Mouse (Mus musculus): ENCODE results near the gene Msh5. TPM values are rescaled to one million over a fixed set of nuclear protein-coding genes. Genes with fewer than 3 reads are reported as not detected.
"Not testable (repeated sequence)": the region's sequence is repeated elsewhere in the genome, so short reads cannot be mapped to it uniquely, and the experiment has no call there.

The Msh5 gene
- total RNA-seq, 2 experiments from 2014 or later = 0.65 to 0.68 TPM

DNA sequence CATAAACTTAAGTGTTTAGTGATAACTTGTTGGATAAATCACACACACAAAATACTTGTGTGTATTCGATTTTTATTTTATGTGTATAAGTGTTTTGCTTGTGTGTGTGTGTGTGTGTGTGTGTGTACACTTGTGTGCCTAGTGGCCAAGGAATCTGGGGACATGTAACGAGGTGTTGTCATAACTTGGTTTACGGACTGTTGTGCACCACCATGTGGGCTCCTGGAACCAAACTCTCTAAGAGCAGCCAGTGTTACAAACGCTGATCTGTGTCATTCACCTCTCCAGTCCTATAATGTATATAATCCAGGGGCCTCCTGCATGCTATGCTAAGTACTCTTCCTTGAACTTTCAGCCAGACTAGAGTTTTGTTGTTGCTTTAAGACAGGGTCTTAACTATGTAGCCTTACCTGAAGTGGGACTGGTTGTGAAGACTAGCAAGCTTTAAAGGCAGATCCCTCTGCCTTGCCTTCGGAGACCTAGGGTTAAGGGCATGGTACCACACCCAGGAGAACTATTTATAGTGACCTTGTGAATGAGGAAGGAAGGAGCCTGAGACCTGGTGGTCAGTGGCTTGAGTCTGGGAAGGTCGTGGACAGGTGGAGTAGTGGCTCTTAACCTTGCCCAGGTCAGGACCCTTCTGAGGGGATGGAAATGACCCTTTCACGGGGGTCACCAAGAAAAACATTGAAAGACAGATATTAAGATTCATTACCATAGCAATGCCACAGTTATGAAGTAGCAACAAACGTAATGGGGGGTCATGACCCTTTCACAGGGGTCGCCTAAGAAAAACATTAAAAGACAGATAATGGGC lies 43.3 kb downstream of the Msh5 start:
- DNase-seq (ENCODE audit: low spot score in 2 of 2) = no peak

- no peak for DNase-seq (ENCODE audit: low spot score in 2 of 2)
These were observed 44.2 kb downstream of the Msh5 start for GRCm38 (mm10) chr17:35002153-35002865.

DNA sequence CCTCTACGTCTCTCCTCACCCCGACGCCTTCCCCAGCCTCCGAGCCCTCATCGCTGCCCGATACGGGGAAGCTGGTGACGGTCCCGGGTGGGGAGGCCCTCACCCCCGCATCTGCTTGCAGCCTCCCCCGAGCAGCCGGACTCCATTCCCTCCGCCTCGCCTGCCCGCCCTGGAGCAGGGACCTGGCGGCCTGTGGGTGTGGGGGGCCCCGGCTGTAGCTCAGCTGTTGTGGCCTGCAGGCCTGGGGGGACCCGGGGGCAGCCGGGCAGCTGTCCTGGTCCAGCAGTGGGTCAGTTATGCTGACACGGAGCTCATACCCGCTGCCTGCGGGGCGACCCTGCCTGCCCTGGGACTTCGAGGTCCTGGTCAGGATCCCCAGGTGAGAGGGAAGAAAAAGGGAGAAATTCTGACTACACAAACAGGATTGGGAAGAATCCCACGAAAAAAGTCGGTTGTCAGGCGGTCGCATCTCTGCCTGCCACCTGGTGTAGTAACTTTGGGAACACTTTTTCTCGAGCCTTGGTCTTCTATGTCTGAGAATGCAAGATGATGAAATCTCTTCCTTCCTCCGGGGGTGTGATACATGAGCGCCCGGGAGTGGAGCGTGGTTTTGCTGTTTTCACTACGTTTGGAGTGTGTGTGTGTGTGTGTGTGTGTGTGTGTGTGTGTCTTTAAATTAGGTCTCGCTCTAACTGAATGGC lies 44.9 kb downstream of the Msh5 start:
- DNase-seq (ENCODE audit: low spot score in 2 of 2) = peak; percentile 25 to 28

- peak; percentile 67 to 78 for DNase-seq (ENCODE audit: low spot score in 2 of 2)
These were observed 45.7 kb downstream of the Msh5 start, which contains the start of gene Vars for GRCm38 (mm10) chr17:35000717-35001451. Gene Vars, plus strand, starts transcription at chr17:35000987.

- not testable (repeated sequence) for DNase-seq (ENCODE audit: low spot score in 2 of 2)
These were observed 46.5 kb downstream of the Msh5 start for GRCm38 (mm10) chr17:34999871-35000716.

DNA sequence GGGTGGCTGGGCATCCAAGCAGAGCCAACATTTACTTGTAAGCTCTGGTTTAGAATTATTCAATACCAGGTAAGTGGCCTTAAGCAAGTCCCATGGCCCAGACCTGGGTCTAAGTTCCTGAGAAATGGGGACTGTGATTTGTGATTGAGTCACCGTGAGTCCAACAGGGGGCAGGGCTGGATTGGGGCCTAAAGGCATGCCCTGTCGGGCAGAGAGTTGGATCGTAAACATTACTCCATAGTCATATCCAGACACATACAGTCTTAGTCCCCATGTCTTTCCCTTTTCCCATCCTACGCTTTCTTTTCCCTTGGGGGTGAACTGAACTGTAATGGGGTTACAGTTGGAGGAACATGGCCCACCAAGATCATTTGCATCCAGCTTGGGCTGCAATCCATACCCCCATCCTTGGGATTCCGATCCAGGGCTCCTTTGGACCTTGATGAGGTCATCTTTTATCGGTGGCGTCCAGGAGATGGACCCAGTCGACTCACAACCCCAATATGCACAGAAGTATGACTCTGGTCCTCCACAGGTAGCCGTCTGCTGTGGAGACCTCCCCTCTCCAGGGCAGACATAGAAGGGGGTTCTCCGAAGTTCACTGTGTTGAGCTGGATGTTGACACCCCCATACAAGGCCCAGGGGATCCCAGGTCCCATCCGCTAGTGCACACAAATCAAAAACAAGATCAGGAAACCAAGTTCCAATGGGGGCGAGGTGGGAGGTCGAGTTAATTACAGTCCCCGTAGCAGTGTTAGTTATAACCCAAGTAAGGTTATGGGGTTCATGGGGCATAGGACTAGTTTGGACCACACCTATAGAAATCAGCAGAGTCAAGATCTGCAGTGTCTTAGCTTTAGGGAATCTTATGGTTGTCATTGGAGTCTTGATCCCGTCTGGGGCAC lies 47.8 kb downstream of the Msh5 start:
- no peak for DNase-seq (ENCODE audit: low spot score in 2 of 2)

DNA sequence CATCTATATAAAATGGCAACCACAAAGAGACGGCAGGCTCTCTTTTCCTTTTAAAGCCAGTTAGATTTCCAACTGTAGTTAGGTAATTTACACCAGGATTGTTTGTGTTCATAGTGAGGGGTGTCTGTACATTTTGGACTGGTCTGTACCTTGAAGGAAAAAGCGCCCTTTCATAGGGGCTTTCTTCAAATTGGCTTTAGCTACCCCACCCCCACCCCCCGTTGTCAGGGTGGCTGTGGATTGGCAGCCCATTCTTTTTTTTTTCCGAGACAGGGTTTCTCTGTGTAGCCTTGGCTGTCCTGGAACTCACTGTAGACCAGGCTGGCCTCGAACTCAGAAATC lies 49.4 kb downstream of the Msh5 start:
- no peak for DNase-seq (ENCODE audit: low spot score in 2 of 2)

DNA sequence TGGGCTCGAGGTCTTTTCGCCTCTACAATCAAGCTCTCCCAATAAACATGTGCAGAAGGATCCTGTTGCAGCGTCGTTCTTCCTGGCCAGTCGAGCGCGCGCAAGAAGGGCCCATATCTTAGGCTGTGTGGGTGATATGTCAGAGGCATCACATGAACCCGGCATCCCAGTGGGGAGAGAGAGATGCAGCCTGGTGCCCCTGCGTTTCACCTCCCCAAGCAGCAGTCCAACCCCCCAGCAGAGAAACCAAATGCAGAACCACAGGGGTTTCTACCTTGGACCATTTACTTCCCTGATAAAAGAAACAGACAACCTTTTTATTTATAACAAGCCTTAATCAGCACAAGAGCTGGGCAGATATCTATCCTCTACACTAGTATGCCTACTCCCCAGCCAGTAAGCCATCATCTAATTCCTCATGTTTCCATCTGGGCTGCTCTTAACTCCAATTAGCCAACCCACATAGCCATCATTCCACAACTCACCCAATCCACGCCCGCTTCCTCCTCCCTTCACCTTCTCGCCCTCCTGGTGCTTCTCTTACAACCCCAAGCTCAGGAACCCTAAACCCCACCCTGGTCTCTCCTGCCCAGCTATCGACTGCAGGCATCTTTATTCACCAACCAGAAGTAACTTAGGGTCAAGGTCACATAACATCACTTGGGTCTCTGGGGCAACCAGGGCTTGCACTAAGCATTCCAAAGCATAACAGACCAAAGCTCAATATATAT lies 50.0 kb downstream of the Msh5 start:
- no peak for DNase-seq (ENCODE audit: low spot score in 2 of 2)

DNA sequence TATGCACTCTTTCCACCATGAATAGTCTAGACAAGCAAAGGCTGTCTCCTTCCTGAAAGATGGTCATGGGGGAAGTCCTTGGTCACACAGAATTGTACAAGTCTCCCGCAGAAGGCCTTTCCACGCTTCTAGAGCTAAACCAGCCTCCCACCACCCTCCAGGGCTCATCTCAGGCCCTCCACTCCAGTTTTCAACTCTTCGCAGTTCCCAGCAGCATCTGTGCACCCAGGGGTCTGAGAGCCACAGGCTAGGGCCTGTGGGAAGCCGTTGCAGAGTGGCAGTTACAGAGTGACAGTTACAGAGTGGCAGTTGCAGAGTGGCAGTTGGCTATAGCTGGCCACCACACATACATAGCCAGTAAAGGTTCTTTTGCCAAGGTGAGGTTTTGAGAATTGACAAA lies 50.6 kb downstream of the Msh5 start:
- DNase-seq (ENCODE audit: low spot score in 2 of 2) = not testable (repeated sequence)

GRCm38 (mm10) chr17:34995192-34995591 lies 51.4 kb downstream of the Msh5 start:
- not testable (repeated sequence) for DNase-seq (ENCODE audit: low spot score in 2 of 2)

DNA sequence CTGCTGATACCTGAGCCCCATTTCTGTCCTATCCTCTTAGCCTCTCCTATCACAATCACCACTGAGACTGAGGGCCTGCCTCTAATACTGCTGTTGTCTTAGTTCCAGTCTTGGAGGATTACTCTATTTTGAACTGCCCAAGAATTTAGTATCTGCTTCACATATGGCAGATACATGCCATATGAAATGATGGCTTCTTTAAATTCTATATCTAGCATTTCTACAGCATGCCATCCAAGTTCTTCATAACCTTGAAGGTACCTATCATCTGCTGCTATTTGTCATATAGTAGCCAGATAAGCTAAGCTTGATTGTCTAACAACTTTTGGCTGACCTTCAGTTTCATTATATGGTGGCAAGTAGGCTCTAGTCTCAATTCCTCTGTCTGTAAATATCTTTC lies 51.8 kb downstream of the Msh5 start:
- no peak for DNase-seq (ENCODE audit: low spot score in 2 of 2)

- peak in 1 of 2 experiments; percentile 16 for DNase-seq (ENCODE audit: low spot score in 2 of 2)
These were observed 62.3 kb downstream of the Msh5 start for GRCm38 (mm10) chr17:34984218-34984617.

- no peak for DNase-seq (ENCODE audit: low spot score in 2 of 2)
These were observed 64.2 kb downstream of the Msh5 start for GRCm38 (mm10) chr17:34982328-34982727.

DNA sequence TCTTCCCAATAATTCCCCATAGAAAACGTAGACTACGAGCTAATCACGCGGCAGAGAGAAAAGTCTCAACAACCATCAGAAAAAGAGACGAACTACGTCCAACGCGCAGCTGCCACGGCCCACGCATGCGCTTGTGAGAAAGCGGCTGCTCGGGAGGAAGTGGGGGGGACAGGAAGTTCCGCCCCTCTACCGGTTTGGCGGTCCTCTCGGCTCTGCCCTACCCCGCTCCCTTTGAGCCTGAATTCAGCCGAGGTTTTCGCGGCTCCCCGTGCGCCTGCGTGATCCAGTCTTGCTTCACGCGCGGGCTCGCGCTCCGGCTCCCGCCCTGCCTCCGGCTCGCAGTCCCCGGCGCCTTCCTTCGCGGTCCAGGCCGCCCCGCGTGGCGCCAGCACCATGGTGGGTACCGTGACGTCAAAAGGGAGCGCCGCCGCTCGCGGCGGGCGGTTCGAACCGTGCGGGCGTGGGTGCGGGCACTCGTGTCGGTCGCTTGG lies 64.8 kb downstream of the Msh5 start, which contains the start of gene Lsm2:
TSS of gene Lsm2 (plus strand) at position 173 of the 491 bp plus-strand sequence.
- DNase-seq (ENCODE audit: low spot score in 2 of 2) = peak; percentile 89 to 93

DNA sequence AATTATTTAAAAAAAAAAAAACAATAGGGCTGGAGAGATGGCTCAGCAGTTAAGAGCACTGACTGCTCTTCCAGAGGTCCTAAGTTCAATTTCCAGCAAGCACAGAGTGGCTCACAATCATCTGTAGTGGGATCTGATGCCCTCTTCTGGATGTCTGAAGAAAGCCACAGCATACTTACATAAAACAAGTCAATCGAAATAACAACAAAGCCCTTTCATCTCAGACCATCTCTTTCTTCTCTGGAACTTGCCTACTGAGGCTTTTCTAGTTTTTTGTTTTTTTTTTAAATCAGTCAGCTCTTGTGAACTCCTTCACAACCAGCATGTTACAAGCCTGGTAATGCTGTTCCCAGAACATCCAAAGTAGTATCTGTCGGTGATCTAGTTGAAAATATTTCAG lies 65.9 kb downstream of the Msh5 start:
- DNase-seq (ENCODE audit: low spot score in 2 of 2) = no peak

DNA sequence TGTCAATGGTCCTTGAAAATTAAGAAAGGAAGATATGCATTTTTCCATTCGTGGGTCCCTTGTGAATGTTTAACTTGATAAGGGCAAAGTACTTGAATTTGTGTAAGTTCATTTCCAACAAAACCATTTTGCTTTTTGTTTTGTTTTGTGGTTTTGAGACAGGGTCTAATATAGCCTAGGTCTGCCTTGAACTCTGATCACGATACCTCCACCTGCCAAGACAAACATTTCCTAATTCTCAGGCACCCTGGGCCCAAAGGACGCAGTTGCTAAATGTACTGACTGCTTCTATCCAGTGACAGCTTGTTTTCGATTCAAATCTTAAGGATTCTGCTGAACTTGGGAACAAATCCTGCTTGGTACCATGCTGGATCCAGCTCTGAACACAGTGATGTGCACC lies 66.9 kb downstream of the Msh5 start:
- DNase-seq (ENCODE audit: low spot score in 2 of 2) = no peak

Data from left cerebral cortex, adult 18-20 months (tissue).